Mouse (Mus musculus): ENCODE measurements at regions not wholly inside any gene's neighbourhood (a gene's known extent, or its start where the extent isn't known, plus 50 kb on each side); places are given as distances from the start of the nearest gene placed in this dataset.

DNA sequence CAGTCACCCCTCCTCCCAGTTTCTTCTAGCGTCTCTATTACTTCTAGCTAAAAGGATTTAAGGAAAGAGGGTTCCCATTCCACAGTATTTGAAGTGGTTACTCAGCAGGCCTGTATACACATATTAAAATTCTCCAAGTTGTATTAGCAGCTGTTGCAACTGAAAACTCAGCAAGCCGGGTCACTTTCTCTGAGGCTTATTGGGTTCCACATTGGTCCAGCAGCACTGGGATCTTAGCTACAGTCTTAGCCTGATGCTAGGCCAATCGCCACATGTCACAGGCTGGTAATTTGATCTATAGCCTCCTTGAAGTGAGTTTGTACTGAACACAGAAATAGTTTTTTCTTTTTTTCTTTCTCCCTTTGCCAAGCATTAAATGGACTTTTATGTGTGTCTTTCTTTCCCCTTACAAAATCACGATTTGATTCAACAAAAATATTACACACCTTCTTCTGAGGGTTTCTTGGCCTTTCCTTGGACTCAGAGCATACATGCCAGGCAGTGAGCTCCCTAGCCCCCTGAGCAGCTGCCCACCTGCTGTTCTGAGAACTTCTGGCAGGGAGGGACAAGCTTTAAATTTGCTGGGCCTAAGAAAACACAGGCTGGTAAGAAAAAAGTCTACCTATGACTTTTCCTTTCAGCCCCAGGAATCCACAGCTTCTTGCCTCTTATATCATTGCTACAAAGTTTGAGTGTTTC is 297.3 kb downstream of the Kcnrg start:
- DNase-seq, result no peak

DNA sequence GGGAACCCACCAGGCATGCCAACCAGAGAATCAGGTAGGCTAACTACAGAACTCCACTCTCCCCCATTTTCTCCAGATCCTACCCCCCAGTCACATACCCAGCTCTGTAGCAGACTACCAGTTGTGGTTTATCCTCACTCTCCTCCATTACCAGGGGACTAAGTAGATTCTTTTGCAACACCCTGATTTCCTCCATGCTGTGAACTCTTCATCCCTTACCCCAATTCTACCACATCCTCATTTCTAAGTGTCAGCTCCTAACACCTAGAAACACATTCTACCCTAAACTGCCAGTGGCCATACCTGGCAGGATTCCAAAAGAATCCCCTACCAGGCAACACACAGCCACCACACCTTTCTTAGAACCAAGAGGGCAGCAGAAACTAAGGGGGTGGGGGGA is 310.9 kb downstream of the Kcnrg start:
- DNase-seq, result no peak

DNA sequence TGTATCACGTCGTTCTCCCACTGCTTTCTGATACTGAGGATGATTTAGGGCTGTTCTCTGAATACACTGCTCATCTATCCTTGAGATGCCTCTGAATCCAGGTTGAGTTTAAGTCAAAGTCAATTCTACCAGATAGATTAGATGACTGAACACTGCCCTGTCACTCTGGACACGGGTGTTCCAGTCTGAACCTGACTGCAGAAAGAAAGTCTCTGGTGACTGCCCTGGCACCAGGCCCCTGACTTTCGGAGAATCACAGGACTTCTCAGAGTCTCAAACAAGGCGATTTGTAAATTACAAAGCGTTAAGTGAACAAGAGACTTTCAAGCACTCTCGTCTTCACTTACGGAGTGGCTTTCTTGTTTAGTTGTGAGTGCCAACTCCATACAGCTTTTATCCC is 324.6 kb downstream of the Kcnrg start:
- DNase-seq, result no peak

DNA sequence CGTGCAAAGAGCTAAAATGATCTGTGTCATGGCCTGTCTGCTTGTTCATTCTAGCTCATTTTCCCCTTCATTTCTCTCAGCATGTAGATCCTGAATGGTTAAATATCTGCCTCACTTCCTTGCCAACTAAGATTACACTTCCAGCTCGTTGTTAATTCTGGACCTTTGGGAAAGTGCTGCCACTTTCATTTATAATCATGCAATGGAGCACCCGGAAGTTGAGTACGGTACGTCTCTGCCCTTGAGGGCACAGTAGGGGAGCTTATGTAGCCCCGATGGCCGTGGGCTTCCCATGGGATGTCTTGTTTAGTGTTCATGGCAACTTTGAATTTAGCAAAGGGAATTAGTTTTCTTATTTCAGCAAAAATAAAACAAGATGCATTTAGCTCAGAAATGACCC is 334.4 kb downstream of the Kcnrg start:
- DNase-seq, result no peak

DNA sequence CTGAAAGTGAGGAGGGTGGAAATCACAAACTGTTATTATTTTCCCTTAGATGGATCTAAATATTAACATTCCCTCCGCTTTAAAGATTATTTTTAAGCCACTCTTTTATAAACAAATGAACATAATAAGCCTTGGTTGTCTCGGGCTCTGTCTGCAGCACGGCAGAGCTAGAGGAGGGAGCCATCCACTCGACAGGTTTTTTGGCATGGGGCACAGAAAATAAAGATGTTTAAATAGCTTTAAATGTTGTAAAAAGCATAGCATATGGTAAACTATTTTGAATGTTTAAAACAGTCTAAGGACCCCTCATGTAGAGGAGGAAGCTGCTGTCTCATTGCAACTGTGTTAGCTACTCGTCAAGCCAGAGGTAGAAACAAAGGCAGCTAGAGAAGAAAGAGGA is 338.4 kb downstream of the Kcnrg start:
- DNase-seq, result no peak

DNA sequence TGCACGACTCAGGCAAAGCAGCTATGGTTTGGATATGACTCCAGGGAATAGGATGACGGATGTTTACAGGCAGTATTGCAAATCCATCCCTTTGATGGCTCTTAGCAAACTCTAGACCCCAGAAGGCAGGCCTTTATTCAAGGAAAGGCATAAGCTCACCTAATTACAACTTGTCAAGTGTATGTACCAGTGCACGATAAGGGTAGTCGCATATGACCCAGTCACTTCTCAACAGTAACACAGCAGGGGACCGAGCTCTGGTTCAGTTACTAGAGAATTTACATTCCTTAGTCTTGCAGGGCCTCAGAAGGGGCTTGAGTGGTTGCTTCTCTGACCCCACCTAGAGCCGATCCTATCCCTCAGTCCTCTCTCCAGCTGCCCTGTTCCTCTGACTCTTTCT is 342.2 kb downstream of the Kcnrg start:
- no peak for DNase-seq

DNA sequence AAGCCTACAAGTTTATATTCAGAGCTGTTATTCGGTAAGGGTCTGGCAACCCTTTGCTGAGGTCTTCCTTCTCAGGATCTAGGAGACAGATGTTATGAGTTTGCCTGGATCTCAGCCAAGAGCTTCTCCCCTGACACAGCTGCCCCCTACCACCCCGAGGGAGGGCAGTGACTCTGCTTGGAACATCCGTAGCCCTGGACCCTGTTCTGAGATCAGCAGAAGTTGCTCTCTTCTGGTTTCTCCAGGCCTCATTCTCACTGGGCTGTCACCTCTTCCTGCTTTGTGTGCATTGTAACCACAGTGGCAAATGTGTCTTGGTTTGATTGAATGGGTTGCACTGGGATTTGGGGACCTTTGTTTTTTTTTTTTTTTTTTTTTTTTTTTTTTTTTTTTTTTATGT is 342.4 kb upstream of the Rnaseh2b start:
- DNase-seq, result no peak

DNA sequence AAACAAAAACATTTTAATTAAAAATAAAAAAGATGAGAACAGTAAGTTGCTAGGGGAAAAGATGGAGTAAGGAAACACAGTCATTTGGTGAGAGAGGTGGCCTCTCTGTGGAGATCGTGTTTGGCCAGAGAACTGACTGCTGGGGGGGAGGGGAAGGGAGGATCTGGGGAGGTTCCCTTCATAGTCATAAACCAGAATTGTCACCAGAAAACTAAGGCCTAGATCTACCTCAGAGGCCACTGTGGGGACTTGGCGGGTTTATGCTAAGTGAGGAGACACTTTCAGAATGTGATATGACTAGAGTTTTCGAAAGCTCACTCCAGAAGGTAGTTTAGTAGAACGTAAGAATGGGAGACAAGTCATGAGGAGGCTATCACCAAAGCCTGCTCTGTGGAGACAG is 339.4 kb upstream of the Rnaseh2b start:
- no peak for DNase-seq

DNA sequence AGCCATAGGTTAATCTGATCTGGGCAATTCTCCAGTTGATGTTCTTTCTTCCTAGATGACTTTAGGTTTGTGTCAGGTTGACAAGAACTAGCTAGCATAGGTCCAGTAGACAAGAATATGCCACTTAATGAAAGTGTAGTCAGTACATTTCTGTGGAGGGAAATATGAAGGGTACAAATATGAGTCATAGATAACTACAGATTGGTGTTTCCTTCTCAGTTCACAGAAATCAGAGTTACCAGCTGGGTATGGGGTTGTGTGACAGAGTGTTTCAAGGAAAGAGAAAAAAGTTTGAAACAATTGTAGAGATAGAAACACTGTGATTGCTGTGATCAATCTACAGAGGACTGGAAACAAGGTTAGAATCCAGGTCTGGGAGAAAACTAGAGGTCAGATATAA is 337.0 kb upstream of the Rnaseh2b start:
- DNase-seq, result no peak

DNA sequence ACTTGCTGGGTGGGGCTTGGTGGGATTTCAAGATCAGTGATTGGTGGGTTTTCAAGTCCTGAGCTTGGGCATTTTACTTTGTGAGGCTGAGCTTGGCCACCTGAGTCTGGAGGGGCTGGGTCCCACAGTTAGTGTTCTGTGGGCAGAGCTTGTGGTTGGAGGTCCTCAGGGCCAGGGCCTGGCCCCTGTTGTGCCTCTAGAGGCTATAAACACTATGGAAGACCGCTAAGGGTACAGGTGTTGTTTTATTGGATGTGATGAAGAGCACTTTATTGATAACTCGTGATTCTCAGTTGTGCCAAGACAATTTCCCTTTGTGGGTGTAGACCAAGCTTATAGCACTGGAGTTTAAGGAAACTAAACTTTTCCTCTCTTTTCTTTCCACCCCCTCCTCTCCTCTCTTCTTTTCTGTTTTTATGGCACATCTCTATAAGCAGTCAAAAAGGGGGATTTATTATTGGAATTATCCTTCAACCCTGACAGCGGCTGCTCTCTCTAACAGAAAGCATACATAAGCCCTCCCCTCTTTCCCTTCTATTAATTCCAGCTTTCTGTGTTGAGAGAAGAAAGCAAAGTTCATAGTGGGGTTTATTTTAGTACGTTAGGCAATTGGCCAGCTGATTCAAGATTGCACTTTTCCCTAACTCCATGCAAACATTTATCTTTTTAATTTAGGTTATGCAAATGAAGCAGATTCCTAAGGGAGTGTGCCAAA is 332.0 kb upstream of the Rnaseh2b start:
- DNase-seq, result no peak

DNA sequence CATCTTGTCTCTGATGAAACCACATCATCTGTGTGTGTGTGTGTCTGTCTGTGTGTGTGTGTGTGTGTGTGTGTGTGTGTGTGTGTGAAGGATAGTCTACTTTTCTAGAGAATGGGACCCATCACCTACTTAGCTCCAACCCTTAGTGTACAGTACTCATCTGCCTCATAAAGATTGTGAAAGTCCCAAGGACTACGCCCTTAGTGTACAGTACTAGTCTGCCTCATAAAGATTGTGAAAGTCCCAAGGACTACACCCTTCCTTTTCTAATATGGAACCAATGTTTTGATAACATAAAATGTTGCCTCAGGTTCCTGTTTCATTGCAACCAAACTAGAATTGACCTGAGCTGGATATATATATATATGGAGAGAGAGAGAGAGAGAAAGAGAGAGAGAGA is 323.9 kb upstream of the Rnaseh2b start:
- DNase-seq, result no peak

DNA sequence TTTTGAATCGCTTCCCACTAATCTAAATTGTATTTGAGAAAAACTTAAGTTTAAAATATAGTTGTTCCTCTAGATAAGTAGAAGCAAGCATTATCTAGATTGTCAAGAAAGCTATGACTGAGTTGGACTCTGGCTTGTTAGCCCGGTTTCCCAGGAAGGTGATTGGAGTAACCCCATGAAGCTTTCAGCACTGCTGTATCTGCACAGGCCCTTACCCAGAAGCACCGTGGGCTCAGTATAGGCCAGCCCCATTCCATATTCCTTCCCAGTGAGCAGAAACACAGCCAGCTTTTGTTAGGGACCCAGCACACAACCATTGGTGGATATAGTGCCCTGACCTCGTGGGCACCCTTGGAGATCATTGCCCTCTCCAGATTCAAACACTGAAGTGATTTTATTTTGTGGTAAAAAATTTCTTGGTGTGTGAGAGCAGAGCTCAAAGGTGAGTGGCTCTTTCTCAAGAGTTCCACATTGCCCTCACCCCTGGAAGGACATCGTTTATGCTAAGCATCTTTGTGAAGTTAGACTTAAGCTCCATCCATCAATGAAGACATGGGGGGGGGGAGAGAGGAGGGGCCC is 323.3 kb upstream of the Rnaseh2b start:
- no peak for DNase-seq

DNA sequence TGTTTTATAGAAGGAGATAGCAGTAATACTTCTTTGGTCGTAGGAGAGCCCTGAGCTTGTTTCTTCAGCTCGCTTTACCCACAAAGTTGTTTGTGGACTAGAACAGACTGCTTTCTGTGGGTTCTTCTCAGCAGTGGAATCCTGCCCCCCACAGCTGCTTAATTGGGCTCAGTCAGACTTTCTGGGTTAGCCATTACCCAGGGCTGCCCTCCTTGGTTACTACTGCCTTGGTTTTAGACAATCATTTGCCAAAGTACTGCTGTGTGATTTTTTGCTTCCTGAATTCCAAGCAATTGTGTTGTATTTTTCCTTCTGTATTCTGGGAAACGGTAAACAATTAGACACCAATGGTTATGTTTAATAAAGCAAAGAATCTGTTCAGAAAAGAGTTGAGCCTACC is 321.8 kb upstream of the Rnaseh2b start:
- peak; percentile 77 to 88 for DNase-seq

DNA sequence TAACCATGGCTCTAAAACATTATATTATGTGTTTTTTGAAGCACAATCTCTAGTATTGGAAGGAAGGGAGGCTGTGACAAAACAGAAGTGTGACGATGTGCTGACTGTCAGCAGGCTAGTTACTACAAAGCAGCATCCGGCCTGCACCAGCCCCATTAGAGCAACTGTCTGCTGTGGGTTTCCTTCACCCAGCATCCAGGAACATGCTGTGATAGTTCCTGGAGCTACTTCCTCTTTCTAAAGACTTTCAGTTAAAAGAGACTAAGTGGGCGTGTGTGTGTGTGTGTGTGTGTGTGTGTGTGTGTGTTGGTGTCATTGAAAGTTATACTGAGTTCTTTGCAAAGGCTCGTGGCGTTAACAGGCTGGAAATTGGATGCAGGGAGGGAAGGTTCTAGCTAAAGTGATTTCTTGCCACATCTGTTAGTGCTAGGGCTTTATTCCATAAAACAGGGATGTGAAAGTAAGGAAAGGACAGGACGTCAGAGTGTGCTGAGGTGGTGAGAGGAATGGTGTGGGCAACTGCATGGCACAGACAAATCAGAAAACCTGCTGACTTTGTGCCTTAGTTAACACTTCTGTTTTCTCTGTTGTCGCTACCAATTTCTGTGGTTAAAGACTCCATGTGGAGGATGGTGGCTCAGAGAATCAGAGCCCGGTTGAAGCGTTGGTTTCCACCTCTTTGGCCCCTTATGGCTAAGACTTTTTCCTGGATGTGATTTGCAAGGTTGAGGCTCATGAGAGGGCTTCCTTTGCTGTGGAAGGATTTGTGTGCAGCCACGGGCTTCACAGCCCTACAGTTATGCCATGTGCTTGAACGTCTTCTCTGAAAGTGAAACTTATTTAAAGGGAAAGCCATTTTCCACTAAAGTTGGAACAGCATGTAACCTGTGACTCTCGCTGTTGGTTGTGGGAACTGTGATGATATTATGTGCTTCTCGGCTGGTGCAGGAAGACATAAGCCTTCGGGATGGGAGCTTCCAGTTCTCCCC is 321.0 kb upstream of the Rnaseh2b start:
- peak; percentile 17 to 61 for DNase-seq

DNA sequence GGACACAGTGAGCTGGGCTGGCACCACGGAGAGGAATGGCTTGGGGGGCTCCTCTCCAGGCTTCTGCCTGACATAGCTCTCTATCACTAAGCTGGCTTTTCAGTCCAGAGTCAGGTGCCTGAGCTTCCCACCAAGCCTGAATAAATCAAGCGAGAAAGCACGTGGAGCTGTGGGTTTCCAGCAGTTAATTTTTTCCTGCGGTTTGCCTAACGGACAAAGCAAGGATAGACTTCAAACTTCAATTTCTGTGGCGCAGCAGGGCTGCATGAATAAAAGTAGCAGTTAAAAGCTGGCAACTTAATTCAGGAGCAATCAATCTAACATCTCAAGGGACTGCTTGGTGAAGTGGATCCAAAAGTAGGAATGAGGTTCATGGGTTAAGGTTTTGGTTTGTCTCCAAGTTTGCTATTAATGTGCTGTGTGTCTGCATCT is 317.1 kb upstream of the Rnaseh2b start:
- peak; percentile 70 to 80 for DNase-seq

DNA sequence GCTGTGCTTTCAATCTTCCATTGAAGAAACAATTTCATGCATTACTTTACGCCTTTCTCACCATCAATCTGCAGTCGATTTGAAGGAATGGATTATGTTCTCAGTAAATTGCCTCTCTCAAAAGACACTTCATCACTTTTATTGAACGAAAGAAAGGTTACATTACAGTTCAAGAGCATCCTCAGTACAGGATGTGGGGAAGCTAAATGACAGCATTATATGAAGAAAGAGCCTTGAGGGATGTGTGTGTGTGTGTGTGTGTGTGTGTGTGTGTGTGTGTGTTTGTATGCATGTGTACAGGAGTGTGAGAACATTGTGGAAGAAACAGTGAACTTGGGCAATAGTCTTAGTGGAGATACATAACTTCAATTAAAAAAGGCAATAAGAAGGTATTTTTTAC is 311.8 kb upstream of the Rnaseh2b start:
- no peak for DNase-seq

DNA sequence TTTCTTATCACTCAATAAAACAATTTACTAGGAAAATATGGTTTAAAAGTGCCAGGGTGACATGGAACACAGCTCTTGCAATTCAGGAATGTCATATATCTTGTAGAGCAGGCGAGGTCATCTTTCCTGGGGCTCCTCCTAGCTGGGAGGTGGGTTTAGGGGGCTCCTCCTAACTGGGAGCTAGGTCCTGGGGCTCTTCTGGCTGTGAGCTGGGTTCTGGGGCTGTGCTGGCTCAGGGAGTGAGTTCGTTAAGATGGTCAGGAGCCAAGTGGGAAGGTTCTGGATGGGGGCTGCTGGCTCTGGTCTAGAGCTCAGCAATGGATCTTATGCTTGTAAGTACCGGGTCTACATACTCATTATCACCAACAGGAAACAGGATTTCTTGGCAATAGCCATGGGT is 306.8 kb upstream of the Rnaseh2b start:
- no peak for DNase-seq

DNA sequence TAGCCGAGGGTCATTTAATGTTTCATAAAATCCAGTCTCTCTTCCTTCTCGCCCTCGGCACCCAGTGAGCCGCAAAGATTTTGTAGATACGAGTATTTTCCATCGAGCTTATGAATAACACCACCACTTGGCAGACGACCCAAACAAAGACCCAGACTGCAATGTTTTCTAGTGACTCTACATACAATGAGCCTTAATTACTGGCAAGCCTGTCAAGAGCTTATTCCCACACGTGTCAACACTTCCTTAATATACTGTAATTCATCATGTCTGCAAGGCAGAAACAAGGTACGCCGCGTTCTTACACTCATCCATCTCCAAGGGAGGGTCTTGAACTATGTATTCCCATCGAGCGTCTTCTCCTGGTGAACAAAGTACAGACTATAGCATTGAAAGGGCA is 306.2 kb upstream of the Rnaseh2b start:
- no peak for DNase-seq

DNA sequence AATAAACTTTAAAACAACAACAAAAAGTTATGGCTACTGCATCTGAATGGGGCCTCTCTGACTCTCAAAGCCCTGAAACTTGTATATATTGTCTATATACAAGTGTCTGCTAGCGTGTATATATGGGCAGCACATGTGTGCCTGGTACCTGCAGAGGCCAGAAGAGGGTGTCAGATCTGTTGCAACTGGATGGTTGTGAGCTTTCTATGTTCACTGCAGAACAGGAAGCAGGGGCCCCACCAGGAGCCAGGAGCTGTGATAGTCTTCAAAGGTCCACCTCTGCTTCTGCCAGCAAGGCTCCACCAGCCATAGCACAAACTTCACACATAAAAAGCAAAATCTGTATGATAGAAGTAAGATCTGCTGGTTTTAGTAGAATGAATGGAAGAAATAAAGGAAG is 297.1 kb upstream of the Rnaseh2b start:
- DNase-seq, result no peak

DNA sequence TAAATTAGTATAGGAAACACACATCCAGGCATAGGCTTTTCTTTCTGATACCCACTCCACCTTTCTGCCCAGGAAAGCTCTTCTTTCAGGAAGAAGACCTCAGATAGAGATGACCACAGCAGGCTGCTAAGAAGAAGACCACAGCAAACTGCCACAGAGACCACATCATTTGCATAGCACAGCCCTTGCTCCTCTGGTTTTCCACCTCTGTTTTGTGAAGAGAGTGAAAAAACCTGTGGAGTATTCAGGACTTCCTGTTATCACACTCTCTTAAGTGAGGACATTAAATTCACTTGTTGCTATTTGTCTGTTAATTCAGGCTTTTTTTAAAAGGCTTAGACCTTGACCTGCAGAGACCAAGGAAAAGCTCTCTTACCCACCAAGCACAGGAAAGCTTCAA is 294.7 kb upstream of the Rnaseh2b start:
- no peak for DNase-seq

DNA sequence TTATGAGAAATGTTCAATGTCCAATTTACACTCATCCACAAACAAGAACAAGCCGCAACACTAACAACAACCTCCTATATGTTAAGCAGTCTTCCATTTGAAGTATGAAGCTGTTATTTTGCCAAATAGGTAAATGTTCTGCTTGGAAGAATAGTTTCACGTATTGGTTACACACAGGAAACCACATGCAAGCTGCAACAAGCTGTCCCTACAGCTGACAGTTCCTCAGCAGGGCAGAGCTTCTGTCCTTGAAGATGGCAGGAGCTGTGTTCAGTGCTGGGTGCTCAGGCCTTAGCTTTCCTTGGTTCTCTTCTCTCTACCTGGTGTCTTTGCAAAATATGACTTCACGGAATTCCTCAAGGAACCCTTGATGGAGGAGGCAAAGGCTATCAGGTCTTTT is 294.1 kb upstream of the Rnaseh2b start:
- DNase-seq, result no peak

DNA sequence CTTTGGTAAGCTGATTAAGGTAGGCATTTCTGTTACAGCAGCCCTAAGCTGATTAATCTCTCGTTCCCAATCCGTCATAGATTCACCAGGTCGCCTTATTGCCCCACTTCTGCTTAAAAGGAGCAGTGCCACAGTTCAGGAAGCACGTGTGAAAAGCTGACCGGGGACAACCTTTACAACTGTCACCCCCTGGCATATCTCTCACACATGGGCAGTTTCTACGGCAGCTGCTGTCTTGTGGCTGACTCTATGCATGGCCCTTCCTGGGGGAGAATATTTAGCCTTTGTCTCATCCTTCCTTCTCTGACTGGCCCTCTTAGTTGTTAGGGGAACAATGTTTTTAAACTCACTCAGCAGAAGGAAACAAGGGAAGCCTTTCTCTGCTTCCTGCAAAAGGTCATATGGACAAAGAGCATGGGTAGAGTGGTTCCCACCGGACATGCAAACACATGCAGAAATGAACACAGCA is 290.9 kb upstream of the Rnaseh2b start:
- peak; percentile 8 to 37 for DNase-seq

DNA sequence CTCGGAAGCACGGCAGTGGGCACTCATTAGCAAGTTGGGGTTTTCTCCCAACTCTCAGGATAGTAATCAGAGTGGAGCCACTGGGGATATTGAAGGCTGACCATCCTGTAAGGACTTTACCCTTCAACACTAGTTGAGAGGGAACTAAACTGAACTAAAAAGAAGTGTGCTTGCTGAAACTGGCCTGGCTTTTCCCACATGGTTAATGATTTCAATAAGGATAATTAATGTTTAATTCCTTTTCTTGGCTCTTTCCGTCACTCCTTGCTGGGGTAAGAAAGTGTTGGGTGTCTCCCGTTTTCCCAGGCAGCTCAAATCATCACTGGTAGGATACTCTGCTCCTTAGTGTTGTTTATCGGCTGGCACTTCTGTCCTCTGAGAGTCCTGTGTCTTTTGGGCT is 290.3 kb upstream of the Rnaseh2b start:
- DNase-seq, result peak; percentile 21 to 46
